Mouse (Mus musculus) left cerebral cortex, postnatal 14 days (tissue): ENCODE data around the gene Gm9970. TPM values are rescaled to one million over a fixed set of nuclear protein-coding genes. Genes with fewer than 3 reads are reported as not detected.
A peak's percentile ranks its signal among the peaks of the same experiment; 100 is the strongest.

Experiments used
- DNase-seq, 2 experiments: peaks; one replicate each; pipeline ENCODE4 v3.0.0; 2021 to 2022; ENCODE audit warnings: low spot score in 2 of 2, mixed read lengths in 1 of 2
- intact Hi-C: fragments of 180-260 bp; cut with DNase I; formaldehyde crosslinking; loops from one replicate; pipeline ENCODE4 v1.15.1; 2025
- long read RNA-seq, 2 experiments: library from polyadenylated mRNA; stranded (forward); transcript quantifications; one replicate each; pipeline ENCODE4 v2.0.0; 2021
- total RNA-seq, 2 experiments: library from RNA; stranded (reverse); gene quantifications; 2 replicates each; pipeline ENCODE4 v1.2.3; 2021

The Gm9970 gene
- total RNA-seq = not detected
- long read RNA-seq, experiment 1 = 0 reads
- long read RNA-seq, experiment 2 = 0 reads

DNA sequence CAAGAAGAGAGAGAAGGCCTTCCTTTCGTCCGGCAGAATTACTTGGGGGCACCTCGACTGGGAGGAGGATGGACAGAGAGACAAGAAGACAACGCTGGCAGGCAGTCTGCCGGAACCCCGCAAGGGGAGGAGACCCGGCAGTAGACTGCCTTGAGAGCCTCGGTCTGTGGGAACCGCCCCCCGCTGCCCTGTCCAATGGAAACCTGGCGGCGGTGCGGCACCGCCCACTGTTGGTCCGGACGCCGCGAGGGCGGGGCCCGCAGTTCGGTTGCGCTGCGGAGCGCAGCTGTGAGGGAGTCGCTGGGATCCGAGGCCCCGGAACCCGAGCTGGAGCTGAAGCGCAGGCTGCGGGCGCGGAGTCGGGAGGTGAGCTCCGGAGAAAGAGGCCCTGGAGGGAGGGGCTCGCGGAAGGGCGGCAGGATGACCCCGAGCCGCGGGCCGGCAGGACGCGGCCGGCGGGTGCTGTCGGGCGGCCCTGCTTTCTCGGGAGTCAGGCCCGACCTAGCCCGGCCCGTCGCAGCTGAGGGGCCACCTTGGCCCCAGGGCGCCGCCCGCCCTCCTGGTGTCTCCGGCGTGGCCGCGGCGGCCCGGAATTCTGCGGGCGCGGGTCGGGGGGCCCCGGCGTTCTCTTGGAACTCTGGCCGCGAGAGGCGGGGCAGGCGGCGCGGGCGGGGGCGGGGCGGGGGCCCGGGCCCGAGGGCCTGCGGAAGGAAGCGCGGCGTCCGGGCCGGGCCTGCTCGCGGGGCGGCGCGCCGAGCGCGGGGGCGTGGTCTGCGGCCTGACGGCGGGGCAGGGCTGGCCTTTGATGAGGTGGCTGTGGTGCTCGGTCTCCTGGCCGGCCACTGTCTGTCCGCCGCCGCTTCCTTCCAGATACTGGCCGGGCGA is at the start of gene Gm9970, which contains the start of gene Nrbp1:
Gene Gm9970 (minus strand): TSS at position 596 of the 885 bp plus-strand sequence.
Gene Nrbp1 (plus strand): TSS at position 228 of the 885 bp plus-strand sequence.
- intact Hi-C loops = loop anchor here (2.0 kb wide), 1 partner anchor 20 kb away; the partner anchor contains the start of gene Ppm1g
- peak; percentile 95 to 97 for DNase-seq

DNA sequence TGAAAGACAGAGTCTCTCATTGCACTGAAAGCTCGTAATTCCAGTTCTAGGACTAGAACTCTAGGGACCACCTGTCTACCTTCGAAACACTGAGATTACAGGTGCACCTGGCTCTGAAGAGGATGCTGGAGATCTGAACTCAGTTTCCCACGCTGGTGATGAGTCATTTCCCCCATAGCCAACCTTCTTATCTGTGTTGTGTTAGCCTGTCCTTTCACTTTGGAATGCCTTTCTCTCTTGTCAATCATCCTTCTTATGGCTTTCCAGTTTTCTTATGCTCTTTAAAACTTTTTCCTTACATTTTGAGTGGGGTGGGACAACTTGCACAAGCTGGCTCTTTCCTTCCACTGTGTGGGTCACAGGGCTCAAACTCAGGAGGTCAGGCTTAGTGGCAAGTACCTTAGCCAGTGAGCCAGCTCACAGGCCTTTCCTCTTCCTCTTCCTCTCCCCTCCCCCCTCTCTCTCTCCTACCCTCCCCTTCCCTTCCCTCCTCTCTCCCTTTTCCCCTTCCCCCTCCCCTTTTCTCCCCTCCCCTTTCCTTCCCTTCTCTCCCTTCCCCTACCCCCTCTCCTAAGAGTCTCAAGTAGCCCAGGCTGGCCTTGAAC is 48.7 kb upstream of the Gm9970 start:
- intact Hi-C loops = loop anchor here (10.0 kb wide), 1 partner anchor 185 kb away; no protein-coding TSS in a partner anchor

DNA sequence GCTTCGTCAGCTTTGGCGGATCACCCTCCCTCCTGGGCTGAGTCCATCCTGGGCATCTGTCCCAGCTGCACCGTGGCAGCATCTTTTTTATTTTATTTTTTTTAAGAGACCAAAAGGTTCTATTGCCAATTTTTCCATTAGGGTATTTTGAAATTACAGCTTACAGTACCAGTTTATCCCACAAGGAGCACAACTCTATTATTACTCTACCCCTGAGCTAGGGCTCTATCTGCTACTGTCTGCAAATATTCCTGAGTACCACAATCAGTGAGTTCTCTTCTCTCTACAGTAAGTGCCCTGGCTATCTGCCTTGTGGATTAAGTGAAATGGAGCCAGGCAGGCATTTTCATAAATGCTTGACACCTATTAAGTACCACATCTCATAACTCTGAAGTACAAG is 47.6 kb upstream of the Gm9970 start:
- intact Hi-C loops = loop anchor here (10.0 kb wide), 1 partner anchor 186 kb away; no protein-coding TSS in a partner anchor

More for the DNA sequence above, 48.7 kb upstream of the Gm9970 start:
- no peak for DNase-seq

DNA sequence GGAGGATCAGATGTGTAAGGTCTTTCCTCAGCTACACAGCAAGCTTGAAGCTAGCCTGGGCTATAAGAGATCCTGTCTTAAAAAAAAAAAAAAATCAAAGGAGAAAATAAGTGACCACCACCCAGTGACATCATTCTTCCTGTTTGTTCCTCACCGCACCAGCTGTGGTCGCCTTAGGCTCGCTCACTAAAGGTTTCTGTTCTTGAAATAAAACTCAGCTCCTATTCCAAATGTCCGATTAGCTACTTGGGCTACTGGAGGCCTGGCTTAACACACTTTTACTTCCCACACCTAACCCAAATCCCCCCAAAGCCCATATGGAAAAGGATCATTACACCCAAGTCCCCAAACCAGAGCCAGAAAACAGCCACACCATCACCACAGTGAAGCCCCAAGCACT is 47.2 kb upstream of the Gm9970 start:
- intact Hi-C loops = loop anchor here (10.0 kb wide), 1 partner anchor 187 kb away; no protein-coding TSS in a partner anchor
- DNase-seq = no peak

More for the DNA sequence above, 47.6 kb upstream of the Gm9970 start:
- DNase-seq = no peak

DNA sequence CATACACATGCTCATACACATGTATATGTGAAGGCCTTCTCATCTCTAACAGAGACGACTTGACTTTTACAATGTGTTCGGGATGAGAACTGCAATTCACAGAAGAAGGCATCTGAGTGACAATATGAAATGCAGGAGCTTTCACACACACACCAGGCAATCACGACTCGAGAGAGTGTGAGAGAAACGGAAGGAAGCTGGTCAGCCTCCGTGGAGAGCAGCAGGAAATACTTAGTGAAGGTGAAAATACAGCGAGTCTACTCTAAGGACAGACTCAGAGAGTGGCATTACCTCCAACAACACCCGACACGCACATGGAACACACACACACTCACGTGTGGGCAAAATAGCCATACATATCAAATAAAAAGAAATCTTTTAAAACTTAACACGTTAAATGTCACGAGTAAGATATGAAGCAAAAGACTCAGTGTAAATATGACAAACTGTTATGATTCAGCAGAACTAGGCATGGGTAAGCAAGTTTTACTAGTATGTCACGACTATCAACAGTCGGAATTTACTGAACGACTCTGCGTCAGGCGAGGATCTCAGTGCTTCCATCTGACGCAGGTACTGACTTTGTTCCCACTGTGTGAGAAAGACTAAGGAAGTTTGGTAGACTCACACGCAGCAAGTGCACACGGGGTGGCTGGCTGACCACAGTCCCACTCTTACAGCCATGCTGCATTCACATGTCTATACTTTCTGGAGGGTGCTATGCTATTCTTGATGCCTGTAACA is 38.4 kb upstream of the Gm9970 start:
- DNase-seq = no peak
- intact Hi-C loops = no loop called here

DNA sequence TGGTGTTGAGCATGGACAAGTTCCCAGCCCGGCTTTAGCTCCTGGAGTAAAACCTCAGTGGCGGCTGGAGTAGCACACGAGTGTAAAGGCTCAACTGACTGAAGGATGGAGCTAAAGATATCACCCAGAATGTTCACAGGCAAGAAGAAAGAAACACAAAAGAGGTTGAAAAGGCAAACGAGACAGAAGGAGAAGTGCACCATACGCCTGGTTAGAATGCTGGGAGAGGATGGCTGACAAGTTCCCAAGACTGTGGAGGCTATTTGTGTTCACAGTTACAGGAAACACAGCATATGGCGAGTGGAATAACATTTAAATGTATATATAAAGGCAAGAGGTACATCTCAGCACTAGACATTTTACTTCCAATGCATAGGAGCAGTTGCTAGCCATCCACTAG is 32.0 kb upstream of the Gm9970 start:
- DNase-seq = peak in 1 of 2 experiments; percentile 32
- intact Hi-C loops = no loop called here

DNA sequence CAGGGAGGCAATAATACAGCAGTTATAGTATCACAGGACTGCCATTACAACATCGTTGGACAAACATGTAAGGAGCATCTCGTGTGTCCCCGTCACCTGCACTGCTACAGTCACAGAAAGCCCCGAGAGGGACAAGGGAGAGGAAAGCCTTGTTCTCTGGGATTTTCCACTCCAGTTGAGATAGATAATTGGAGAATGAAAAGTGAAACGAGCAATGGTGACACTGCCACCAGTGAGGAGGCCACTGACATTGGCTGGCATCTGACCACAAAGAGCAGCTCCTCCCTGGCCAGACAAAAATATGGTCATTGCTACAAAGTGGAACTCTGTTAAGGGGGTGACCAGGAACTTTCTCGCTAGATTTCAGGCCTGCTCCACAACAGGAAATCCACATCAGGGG is 26.7 kb upstream of the Gm9970 start:
- intact Hi-C loops = no loop called here
- DNase-seq = no peak

DNA sequence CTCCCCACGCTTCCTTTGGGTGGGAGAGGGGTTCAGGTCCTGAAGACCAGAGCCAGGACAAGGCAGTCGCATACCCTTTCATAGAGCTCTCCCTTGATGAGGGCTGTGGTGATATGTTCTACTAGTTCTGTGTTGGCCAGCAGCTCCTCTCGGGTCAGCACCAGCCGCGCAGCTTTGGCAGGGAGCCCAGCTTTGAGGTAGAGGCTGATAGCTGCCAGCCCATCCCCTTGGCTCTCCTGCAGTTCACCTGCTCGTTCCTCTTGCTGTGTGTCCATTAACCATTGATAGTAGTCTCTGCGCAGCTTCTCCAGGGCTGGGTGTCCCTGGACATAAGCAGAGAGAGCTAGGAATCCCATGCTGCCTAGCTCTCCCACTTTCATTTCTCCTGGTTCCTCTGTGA is 25.1 kb upstream of the Gm9970 start:
- intact Hi-C loops = no loop called here
- no peak for DNase-seq

DNA sequence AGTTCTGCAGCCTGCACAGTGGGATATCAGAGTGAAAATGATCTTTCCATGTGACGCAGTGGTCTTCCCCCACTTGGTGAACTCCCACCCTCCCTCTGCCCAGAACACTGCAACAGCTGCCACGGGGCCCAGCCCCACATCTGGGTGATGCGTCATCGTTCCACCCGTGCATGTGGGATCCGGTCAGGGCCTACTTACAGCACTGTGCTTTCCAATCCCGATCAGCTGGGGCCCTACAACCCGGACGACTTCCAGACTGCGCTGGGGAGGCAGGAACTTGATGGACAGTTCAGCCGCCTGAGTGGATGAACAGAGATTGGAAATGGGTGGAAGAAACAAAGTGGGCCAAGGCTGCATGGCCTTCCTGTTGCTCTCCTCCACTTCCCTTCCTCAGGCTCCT is 16.6 kb upstream of the Gm9970 start:
- intact Hi-C loops = no loop called here
- DNase-seq = no peak

DNA sequence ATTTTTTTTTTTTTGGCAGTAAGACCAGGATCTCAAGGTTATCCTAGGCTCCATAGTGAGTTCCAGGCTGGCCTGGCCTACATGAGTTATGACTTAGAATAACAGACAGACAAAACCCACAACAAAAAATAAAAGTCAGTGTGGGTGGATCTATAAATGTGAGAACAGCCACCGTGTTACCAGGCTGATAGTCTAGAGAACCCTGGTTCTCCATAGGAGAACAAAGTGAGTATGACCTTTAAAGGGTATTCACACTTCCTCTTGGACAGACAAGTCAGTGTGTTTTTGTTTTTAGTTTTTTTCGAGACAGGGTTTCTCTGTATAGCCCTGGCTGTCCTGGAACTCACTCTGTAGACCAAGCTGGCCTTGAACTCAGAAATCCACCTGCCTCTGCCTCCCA is 14.9 kb upstream of the Gm9970 start:
- no peak for DNase-seq
- intact Hi-C loops = no loop called here

DNA sequence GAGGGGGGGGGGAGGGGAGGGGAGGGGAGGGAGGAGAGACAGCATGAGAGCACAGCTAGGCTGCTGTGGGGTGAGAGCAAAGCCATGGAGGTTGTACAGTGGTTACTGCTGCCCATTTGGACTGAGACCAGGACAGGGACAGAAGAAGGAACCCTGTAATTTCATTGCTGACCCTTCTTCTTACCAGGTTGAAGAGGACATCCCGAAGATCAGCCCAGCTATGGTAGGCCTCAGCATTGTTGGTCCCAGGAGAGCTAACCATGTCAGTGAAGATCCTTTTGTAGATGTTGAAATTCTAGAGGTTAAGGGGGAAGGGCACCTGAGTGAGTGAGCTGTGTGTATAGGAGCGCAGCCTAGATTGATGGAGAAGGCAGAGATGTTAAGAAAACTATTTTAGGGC is 14.3 kb upstream of the Gm9970 start:
- DNase-seq = no peak
- intact Hi-C loops = no loop called here

DNA sequence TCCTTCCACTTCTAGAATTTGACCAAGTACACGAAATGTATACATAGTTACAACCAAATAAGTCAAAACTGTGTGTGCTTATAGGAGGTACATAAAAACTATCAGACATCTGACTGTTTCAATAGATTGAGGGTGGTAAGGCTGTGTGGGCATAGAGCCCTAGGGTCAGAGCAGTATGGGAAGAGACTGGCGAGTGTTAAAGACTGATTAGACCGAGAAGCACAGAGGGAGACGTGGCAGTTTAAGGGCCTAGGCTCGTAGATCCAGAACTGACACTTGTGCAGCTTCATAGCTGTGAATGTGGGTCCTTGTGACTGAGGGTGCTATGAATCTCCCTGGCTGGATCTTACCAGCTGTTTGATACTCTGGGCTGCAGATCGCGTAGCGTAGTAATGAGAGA is 13.9 kb upstream of the Gm9970 start:
- DNase-seq = no peak
- intact Hi-C loops = no loop called here

DNA sequence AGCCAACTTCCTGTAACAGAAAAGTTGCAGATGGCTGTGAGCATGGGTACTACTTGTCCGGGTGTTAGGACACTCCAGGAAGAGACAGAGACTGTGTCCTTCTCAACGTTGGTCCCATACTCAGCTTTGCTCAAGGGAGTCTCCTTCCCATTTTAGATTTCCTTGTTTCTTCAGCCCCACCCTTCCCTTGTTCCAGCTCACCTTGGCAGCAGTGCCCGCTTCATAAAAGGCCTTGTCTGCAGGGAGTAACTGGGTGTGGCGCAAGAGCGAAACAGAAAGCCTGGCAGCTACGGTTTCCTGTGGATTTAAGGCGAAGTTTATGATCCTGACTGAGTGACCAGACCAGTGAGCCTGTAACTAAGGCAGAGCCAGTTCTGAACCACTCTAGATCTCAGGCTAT is 13.4 kb upstream of the Gm9970 start:
- intact Hi-C loops = no loop called here
- DNase-seq = no peak

DNA sequence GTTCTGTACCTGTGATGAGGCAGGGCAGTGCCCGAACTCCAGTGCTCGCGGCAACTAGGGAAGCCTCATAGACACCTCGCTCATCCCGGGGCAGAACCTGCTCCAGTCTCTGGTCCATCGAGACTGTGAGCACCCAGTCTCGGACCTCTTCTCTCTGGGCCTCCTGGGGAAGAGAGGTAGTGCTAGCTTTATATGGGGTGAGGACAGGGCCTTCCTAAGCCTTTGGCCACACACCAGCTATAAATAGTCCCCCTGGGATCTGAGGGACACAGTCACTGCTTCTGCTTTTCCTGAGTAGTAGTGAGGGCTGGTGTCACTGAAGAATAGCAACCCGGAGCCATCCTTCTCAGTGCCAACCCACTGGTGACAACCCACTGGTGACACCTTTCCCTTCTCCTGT is 12.8 kb upstream of the Gm9970 start:
- intact Hi-C loops = no loop called here
- no peak for DNase-seq

DNA sequence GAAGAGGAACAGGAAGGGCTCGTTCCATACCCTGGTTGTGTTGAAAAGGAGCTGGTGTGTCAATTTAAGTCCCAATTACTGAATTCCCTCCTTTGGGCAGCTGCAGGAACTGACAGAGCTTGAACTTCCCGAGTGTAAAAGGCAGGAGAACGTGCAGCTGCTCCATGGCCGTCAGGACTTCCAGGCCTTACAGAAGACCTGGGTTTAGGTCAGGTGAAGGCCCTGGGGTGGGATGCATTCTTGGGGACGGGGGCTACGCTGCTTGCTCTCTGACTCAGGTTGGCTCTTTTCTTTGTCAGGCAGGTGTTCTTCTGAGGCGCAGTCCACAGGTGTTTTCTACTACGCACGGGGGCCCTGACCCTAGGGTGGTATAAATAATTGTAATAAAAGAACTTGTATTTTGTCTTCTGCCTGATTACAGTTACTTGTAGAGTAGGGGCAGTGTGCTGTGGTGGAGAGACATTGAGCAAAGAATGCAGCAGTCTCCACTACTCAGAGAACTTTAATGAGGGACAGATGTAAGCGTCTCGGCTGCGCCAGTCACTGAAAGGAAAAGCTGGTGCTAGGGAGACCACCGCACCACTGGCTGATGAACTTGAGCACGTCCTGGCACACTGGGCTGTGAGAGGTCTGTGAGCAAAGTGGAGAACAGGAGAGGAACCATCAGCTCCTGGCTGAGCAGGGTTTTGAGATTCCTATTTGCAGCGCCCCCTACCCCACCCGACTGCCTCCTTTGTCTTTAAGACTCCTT is 11.9 kb upstream of the Gm9970 start:
- no peak for DNase-seq
- intact Hi-C loops = no loop called here

DNA sequence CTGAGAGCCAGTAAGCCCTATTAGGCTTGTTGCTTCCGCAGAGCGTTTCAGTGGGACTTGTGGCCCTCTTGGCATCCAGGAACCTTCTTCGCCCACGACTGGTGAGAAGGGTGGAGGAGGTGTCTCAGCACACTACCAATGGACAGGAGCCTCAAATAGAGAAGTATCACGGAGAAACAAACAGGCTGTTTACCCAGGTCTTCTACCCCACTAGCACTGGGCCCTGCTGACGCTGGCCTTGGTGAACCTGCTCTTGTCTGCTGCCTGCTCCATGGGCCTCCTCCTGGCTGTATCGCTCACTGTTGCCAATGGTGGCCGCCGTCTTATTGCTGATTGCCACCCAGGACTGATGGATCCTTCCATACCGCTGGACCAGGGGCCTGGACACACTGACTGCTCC is 11.1 kb upstream of the Gm9970 start:
- DNase-seq = no peak
- intact Hi-C loops = no loop called here

DNA sequence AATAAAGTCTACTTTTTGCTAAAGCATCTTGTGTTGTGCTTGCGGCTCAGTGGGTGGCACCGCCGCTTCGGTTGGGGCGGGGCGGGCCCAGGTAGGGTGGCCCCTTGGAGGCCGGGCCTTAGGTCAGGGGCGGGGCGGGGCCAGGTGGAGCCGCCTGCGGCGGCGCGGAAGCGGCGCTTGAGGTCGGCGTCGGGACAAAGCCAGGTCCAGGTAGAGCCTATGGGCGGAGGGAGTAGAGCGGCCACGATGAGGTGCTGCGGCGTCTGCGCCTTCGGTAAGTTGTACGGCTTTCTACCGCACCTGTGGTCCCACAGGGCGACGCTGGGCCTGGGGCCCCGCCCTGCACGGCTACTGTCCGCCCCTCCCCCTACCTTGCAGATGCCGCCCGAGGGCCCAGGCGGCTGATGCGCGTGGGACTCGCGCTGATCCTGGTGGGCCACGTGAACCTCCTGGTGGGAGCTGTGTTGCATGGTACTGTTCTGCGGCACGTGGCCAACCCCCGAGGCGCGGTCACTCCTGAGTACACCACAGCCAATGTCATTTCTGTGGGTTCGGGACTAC is 10.6 kb upstream of the Gm9970 start, which contains the start of gene Krtcap3:
Gene Krtcap3 (plus strand): TSS at position 151 of the 561 bp plus-strand sequence.
- peak in 1 of 2 experiments; percentile 59 for DNase-seq
- intact Hi-C loops = no loop called here

DNA sequence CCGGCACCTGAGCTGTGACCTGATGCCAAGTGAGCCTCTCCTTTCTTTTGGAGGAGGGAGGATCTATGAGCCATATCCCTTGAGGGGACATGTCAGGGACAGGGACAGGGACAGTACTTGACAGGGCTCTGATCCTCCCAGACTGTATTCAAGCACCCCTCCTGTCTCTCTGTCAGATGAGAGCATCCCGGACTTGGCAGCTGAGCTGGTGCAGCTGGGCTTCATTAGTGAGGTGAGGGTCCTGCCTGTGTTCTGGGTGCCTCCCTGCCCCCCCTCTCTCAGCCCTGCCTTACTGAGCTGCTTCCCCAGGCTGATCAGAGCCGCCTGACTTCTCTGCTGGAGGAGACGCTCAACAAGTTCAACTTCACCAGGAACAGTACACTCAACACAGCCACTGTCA is 9.7 kb upstream of the Gm9970 start:
- DNase-seq = no peak
- intact Hi-C loops = no loop called here

DNA sequence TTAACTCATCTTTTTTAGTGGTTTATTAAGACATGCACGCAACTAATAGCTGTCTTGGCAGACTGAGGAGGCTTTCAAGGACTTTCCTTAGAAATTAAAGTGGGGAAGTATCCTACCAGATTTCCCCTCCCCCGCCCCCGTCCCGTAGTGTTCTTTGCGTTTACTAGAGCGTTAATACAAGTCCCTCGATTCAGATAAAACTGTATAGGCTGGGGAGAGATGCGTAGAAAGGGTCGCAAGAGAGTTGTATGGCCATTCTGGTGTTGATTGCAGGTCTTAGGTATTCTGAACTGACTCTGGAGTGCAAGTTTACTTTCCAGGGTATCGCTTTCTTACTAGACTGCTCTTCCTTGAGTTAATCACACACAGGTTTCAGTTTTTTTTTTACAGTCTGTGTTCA is 1.2 kb upstream of the Gm9970 start:
- no peak for DNase-seq
- intact Hi-C loops = no loop called here
